Mouse (Mus musculus) v-Abl transformed pro-B cells (cell line): ENCODE measurements at regions not wholly inside any gene's neighbourhood (a gene's known extent, or its start where the extent isn't known, plus 50 kb on each side); places are given as distances from the start of the nearest gene placed in this dataset.

Experiments used
- in situ Hi-C, 2 experiments: fragments of 400-800 bp; cut with MboI; formaldehyde crosslinking; loops; one replicate each; pipeline ENCODE4 v1.15.1; 2025; ENCODE audit not compliant: unreplicated experiment in 2 of 2

DNA sequence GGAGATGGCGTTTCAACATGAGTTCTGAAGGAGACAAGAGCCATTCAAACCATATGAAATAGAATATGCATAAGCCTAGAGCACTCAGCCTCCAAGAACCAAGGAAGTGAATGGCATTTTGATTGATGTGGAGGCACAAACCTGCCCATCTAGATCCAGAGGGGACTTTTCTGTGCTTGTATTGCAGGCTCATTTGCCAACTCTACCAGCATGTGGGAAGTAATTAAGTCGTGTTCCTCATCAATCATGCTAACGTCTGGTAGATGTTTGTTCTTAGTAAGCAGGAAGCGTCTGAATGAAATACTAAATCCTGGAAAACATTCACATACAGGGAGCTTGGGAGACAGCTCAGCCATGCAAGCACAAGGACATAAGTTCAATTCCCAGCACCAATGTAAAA, 499.9 kb downstream of the Pdcd6ip start:
- in situ Hi-C loops: no loop called here

DNA sequence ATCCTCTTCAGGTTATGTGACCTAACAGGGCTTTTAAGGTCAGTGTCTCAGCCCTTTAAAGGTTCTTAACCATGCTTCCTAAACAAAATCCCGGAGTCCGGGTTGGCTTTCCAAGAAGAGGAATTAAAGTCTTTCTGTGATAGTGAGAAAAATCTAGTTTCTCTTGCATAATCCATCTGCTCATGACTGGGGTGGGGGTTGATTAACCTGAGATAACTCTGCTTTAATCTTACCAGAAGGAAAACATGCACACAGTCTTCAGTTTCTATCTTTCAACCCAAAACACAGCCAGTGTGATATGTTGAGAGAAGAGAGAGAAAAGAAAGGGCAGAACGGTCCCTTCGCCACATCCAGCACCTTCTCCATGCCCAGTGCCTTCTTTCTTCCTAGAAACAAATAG, 508.8 kb downstream of the Pdcd6ip start:
- in situ Hi-C loops: no loop called here

DNA sequence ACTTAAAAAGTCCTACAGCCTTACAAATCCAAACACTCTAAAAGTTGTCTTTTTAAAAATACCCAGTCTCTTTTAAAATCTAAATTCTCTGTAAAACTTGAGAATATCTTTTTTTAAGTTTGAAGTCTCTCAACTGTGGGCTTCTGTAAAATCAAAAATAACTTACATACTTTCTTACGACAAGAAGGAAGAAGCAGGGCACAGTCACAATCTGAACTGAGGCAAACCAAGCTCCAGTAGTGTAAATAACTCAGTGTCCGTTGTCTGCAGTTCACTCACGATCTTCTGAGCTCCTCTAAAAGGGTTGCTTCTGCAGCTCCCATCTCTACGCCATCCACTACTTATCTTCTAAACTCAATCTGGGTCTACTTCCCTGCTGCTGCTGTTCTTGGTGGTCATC, 512.5 kb downstream of the Pdcd6ip start:
- in situ Hi-C loops: no loop called here

DNA sequence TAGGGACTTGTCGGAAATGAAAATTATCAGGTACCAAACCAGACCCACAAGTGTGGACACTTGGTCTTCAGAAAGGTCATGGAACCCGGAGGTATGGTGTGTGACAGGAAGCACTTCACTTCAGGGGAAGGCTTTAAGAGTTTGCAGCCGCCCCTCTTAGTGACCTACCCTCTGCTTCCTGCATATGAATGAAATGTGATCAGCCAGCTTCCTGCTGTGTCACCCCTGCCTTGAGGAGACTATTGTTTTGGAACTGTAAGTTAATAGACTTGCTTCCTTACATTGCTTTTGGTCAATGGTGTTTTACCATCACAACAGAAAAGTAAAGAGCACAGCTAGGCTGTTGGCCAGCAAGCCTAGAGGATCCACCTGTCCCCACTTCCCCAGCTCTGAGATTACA, 515.3 kb downstream of the Pdcd6ip start:
- in situ Hi-C loops: no loop called here

DNA sequence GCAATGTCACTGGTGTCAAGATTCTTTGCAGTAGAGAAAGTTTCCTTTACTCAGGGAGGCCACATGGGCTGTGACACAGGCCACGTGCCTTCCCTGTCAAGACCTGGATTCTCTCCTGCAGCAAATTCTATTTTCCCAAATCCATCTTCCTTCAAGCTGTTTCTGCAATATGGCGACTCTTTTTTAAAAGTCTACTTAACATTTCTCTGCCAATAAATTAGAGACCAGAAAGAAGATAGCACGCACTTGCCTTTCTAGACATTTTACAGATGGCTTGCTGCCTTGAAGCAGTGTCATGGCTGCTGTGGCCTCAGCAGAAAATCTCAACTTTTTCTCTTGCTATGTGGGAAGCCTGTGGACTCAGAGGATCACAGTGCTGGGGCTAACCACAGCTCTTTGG, 516.9 kb downstream of the Pdcd6ip start:
- in situ Hi-C loops: no loop called here

DNA sequence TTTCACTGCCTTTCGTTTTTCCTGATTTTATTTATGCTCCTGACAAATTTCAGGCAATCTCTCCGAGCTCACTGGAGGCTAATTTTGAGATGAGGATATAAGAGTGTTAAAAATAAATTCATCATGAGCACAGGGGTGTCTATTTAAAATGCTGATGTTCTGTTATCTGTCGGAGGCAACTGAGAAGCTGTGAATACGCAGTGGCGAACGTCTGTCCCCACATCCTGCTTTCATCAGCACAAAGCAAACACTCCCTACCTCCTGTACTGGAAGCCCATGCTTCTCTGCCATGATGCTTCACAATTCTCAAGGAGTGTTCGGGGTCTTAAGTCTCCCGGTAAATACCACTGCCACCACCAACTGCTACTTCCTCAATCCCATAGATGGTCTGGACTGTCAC, 526.9 kb downstream of the Pdcd6ip start:
- in situ Hi-C loops: no loop called here

DNA sequence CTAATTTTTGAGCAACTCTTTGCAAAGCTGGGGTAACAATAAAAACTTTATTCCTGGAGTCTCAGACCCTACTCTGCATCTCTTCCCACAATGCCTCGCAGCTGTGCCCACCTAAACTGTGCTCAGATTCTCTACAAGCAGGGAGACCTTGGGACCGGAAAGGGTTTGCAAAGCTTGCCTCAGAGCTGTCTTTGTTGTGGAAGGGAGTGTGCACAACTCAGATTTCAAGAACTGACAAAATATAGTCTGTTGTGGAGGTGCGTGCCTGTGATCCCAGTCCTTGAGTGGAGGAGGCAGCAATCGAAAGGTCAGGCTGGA, 530.2 kb downstream of the Pdcd6ip start:
- in situ Hi-C loops: no loop called here

DNA sequence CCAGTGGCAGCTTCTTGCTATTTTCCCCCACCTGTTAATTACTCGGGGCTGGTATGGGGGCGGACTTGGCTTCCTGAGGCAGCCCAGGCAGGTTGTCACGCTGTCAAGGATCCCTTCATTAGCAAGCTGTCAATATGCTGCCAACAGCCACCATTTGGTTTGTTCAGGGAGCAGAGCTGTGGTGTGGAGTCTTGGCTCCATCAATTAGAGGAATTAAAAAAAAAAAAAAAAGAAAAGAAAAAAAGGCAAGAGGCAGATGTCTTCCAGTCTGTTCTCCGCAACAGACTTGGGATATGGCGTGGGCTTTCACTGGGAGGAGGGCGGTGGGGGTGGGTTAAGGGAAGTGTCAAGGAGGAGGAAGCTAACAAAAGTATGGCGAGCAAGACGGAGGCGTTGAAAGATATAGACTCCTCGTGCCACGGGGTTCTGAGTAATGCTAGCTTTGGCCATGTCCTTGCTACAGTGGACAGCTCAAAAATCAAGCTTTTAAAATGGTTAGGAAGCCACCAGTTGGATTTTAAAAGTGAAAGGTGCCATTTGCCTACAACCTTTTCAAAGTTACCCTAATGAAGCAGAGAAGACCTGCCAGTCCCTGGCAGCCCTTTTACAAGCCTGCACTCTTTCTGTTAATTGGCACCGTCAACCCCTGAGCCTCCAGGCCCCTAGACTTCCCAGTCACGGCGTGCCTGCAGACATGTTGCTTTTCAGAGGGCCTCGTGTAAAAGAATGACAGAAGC, 530.7 kb downstream of the Pdcd6ip start:
- in situ Hi-C loops: no loop called here

DNA sequence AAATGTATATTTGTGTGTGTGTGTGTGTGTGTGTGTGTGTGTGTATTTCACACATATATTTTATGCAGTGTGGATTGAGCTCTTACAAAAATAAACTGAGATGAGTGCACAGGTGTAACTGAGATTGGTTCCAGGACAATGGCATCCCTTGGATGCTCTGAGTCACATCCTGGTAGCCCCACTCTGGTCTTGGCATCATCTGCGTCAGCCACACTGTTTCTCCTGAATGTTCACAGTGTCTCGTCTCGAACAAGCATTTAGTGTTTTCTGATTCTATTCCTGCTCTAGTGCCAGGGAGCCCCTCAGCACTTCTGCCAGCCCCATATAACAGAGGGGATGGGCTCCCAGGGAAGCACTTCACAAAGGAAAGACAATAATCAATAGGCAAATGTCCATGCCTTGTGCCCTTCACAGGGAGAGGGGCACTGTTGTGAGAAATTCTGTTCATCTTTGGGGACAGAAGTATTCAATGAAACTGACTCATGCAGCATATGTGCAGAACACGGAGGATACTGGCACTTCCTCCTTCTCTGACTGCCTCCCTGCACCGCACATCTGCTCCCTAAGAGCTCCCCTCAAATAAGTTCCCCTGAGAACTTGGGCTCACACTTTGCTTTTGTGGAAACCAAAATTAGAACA, 536.2 kb downstream of the Pdcd6ip start:
- in situ Hi-C loops: no loop called here

DNA sequence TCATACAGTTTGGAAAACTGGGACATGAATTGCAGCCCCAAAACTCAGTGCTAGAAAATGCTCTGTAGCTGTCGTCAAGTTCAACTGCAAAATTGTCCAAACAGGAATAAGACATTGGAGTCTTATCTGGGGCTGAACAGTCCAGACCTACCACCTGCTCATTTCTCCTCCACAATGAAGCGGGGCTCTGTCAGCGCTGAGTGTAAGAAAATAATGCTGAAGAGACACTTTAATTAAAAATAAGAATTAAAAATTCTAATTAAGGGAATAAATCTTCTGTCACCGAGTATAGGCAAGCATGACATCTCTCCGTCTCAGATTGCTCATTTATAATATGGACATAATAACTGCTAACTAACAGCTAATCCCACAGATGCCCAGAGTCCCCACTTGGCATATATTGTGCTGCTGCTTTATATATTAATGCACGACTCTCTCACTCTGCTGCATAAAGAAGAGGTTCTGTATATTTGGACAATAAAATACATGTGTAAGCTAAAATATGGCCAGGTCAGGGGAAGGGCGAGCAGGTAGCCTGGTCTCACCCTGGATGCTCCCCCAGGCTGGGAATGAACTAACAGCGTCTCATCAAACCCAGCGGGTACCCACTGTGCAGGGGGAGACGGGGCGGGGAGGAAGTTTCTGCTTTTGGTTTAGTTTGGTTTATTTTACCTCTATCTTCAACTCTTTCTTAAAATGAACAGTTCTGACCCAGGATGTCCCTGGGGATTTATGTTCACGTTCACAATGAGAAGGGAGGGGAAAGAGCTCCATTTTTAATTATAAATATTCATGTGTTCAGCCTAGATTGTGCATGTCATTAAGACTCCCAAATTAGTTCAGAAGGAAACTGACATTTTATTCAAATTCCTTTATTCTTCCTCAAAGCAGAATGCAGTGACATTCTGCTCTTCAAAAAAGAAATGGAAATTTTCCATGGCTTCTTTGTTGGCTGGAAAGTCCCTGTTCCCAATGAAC, 544.9 kb downstream of the Pdcd6ip start:
- in situ Hi-C loops: no loop called here

DNA sequence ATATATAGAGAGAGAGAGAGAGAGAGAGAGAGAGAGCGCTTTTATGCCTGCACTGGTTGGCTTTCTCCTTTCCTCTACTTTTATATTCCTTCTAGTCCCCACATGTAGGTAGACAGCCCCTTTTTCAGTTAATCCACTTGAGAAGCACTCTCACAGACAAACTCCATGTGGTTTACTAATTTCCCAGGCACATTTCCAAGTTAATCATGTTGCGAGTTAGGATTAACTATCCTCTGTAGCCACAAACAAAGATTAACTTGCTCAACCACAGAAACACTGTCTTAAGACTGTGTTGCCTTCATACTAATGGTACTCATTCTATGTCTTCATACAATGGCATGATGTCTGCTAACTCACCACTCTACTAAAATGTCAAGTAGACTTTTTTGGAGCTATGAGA, 548.0 kb downstream of the Pdcd6ip start:
- in situ Hi-C loops: no loop called here

DNA sequence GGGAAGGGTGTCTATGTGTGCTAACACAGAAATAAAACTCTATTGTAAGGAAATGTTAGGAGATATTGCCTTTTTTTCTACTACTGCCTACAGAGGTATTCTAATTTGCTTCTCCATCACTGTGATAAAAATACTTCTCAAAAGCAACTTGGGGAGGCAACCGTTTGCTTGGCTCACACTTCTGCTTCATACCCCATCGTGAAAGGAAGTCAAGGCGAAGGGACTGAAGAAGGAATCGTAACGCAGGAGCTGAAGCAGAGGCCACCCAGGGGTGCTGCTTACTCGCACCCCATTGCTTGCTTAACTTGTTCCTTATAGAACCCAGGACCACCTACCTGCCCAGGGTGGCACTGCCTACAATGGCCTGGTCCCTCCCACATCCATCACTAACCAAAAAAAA, 550.0 kb downstream of the Pdcd6ip start:
- in situ Hi-C loops: no loop called here

DNA sequence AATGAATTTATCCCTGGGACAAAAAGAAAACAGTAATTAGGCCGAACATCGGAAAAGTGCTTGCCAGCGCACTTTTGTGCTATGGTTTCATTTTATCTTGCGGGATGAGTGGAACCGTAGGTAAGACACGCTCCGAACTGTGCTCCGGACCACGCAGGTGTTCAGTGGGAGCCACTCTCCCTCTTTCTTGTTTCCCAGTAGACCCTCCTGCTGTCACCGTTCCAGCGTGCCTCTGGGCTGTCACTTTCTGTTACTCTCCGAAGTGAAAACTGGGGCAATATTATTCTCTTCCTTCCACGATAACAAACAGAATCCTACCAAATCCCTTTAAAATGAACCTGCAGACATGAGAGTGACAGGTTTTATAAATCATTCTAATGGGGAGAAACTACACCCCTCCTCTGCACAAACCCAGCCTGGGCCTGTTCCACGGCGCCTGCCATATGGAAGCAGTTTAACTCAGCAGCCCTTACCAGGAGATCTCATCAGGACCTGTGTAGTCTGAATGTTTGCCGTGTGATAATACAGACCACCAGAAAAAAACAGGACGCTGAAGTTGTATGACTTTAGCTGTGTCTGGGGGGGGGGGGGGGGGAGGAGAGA, 550.5 kb downstream of the Pdcd6ip start:
- in situ Hi-C loops: no loop called here

DNA sequence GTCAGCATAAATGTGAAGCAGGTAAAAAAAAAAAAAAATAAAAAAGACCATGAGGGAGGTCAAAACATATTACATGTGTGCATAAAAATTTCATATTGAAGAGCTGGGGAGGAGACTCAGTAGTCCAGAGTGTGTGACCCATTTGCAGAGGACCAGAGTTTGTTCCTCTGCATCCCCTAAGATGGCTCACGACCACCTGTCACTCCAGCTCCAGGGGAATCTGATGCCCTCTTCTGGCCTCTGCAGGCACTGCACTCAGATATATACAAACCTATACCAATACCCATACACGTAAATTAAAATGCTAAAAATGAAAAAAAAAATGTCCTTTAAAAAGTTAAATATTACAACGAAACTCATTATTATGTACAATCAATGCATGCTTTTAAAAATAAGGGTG, 551.4 kb downstream of the Pdcd6ip start:
- in situ Hi-C loops: no loop called here

DNA sequence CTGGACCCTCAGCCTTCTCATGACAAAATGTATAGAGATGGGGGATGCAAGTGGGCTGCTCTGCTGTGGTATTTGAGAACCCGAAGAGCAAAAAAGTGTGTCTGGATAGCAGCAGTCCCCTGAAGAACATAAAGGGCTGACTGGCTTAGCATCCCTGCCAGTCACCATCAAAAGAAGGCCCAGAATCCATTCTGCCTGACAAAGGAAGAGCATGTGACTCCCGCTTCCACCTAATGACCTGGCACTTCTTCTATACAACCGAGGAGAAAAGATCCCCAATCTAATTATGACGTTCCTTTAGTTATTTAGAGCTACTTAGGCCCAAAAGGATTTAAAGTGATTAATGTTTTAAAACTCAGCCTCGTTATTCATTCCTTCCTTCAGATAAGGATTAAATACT, 559.0 kb downstream of the Pdcd6ip start:
- in situ Hi-C loops: no loop called here

DNA sequence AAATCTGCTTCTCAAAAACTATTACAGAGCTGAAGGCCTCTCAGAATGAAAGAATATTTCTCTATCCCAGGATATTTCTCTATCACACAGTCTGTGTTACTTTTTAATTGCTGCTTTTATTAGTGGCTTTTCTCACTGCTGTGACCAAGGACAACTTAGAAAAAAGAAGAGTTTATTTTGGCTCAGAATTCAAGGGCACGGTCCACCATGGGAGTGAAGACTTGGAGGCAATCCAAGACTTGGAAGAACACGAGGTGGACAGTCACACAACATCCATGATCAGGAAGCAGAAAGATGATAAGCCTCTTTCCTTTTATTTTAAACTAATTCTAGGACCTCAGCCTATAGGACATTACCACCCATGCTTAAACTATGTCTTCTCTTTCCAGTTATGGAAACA, 561.5 kb downstream of the Pdcd6ip start:
- in situ Hi-C loops: no loop called here

DNA sequence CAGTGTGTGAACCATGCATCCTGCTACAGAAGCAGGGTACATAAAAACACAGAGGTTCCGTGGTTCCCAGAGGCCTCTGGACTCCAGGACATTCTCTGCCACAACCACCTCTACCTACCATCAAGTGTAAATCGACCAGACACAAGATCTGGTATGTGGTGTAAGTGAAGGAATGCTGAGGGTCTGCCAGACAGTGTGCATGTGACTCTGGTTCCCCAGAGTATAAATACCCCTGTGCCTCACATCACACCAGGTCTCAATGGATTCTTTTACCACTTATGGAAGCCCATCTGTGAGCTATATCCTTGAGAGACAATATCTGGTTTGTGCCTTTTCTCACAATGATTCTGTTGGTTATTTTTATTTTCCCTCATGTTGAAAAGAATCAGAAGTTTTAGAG, 563.0 kb downstream of the Pdcd6ip start:
- in situ Hi-C loops: no loop called here

DNA sequence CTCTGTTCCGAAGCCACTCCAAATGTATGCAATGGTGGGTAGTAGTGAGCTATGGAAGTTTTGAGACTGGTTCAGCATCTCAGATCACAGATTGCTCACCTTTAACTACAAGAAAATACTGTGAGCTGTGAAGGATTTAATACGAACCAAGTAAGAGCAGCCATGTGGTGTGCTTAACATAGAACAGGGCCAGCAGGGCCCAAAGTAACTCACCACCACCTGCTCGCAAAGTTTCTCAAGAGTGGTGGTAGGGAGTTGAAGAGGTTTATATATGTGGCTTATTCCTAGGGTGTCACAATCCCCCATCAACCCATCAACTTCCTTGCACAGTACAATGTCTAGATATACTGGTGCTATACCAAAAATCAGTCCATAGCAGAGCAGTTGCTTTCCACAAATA, 573.4 kb downstream of the Pdcd6ip start:
- in situ Hi-C loops: no loop called here

DNA sequence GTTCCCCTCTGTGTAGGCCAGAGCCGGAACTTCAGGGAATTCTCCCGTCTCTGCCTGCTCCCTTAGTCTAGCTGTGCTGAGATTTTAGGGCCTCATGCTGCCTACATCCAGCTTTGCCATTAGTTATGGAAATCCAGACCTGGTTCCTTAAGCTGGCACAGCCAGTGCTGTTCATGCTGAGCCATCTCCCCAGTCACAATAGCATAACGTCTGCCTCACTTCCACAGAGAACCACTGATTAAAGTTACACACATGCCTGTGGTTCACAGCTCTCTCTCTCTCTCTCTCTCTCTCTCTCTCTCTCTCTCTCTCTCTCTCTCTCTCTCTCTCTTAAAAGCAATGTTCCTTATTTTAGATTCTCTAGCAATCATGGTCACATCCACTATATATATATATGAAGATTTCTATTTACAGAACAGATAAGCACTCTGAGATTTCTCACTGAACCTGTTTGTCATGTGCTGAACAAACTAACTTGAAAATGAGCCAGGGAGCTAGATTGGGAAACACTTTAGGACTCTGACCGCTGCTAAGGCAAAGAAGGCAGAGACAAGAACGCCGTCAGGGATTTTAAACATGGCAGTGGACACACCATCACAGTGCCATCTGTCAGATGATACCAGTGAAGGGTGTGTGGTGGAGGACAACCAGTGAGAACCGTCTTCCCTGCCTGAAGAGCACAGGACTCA, 584.9 kb downstream of the Pdcd6ip start:
- in situ Hi-C loops: no loop called here

DNA sequence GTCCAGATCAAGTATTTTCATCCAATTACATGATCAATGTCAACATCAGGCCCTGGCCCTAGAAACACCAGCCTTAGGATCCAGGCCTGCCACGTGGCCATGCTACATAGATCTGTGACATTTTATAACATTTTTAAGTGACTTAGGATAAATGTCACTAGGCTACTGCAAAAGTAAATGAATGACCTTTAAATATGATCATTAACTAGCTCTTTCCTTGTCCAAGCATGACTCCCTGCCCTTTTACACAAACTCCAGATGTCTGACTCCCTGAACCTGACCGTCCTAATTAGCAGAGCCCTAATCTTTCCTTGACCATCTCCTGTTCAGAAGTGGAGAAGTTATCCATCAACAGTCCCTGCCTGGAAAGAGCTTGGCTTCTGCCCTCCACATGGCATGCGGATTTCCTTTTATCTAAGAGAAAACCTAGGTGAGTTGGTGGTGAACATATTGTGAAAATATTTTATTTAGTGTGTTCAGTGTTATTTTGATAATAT, 585.8 kb downstream of the Pdcd6ip start:
- in situ Hi-C loops: no loop called here
